Comparison of ENCODE assay signal across 15 mouse cellular contexts in genomic region chr7:135723672-135724341, GRCm38 (mm10). TPM values are rescaled to one million over a fixed set of nuclear protein-coding genes. Genes with fewer than 3 reads are reported as not detected.
DNase-seq lines count a peak whose midpoint lies in the region; ATAC-seq lines count a peak whose summit lies in the region.
"Had no signal": no experiment of that assay in that cellular context is flagged by ENCODE, and none has a peak within 500 bp of the region (broad histone marks: within the 10 kb centered on the region; RNA-seq: fewer than 3 reads in every experiment).

No protein-coding gene starts in this region.

- no peaks in the 10 kb centered on the region for H3K9me3 ChIP-seq in hindbrain, embryonic 16.5 days (ENCODE audit: control insufficient read depth, low read length)
- no peaks in the 10 kb centered on the region for H3K9me3 ChIP-seq in hindbrain, embryonic 10.5 days
- H3K9me3 ChIP-seq in lung, embryonic 16.5 days (ENCODE audit: control insufficient read depth, low read length) = no peaks in the 10 kb centered on the region
- no peaks in the 10 kb centered on the region for H3K9me3 ChIP-seq in liver, embryonic 12.5 days (replicated peaks)
- no peaks in the 10 kb centered on the region for H3K9me3 ChIP-seq in stomach, embryonic 14.5 days (ENCODE audit: control insufficient read depth, low read depth, low read length)
- H3K9me3 ChIP-seq in neural tube, embryonic 15.5 days (replicated peaks) = no peaks in the 10 kb centered on the region
- H3K9me3 ChIP-seq: neural tube, embryonic 12.5 days had no signal

- H3K4me2 ChIP-seq in hindbrain, embryonic 16.5 days (ENCODE audit: low read length) = no peak overlapping the region
- H3K4me2 ChIP-seq in lung, embryonic 16.5 days (ENCODE audit: low read depth, low read length) = 0 out of 2 replicates have a peak overlapping the region, but pooled peaks have one; percentile 4
- peak overlapping the region; percentile 75 for H3K4me2 ChIP-seq in liver, embryonic 12.5 days
- no peak overlapping the region for H3K4me2 ChIP-seq in stomach, embryonic 14.5 days (replicated peaks; ENCODE audit: low read depth, low read length)
- H3K4me2 ChIP-seq in neural tube, embryonic 15.5 days = no peak overlapping the region
- H3K4me2 ChIP-seq: neural tube, embryonic 12.5 days had no signal

- no peak overlapping the region for H3K4me3 ChIP-seq in hindbrain, embryonic 16.5 days (ENCODE audit: low read length)
- H3K4me3 ChIP-seq in hindbrain, embryonic 10.5 days = no peak overlapping the region
- H3K4me3 ChIP-seq in lung, embryonic 16.5 days (ENCODE audit: low read length) = no peak overlapping the region
- H3K4me3 ChIP-seq in liver, embryonic 12.5 days = no peak overlapping the region
- H3K4me3 ChIP-seq in stomach, embryonic 14.5 days (ENCODE audit: low read depth, low read length) = no peak overlapping the region
- H3K4me3 ChIP-seq in neural tube, embryonic 15.5 days (replicated peaks) = no peak overlapping the region
- H3K4me3 ChIP-seq: left cerebral cortex, adult 2 months; neural tube, embryonic 12.5 days had no signal

- no peaks in the 10 kb centered on the region for H3K4me1 ChIP-seq in hindbrain, embryonic 16.5 days (ENCODE audit: control insufficient read depth, insufficient read depth, low read depth, low read length)
- H3K4me1 ChIP-seq in hindbrain, embryonic 10.5 days (replicated peaks) = no peaks in the 10 kb centered on the region; the same call in 1 of the 2 replicates
- peaks cover 18% of the 10 kb centered on the region for H3K4me1 ChIP-seq in lung, embryonic 16.5 days (replicated peaks; ENCODE audit: control insufficient read depth, insufficient read depth, low read length)
- peaks cover 51% of the 10 kb centered on the region for H3K4me1 ChIP-seq in liver, embryonic 12.5 days
- 0 out of 2 replicates have a peak, but pooled peaks cover 7% of the 10 kb centered on the region for H3K4me1 ChIP-seq in stomach, embryonic 14.5 days (ENCODE audit: control insufficient read depth, insufficient read depth, low read length)
- H3K4me1 ChIP-seq in neural tube, embryonic 15.5 days = no peaks in the 10 kb centered on the region
- H3K4me1 ChIP-seq: neural tube, embryonic 12.5 days had no signal

- 0 out of 2 replicates have a peak, but pooled peaks have one; percentile 30 for ATAC-seq in hindbrain, embryonic 16.5 days
- peak; percentile 79 for ATAC-seq in lung, embryonic 16.5 days (ENCODE audit: low read depth)
- ATAC-seq in liver, embryonic 12.5 days = no peak
- peak; percentile 49; the same call in 1 of the 2 replicates for ATAC-seq in stomach, embryonic 14.5 days (ENCODE audit: insufficient number of reproducible peaks, insufficient read depth, low FRiP score, low read depth)
- no peak for ATAC-seq in neural tube, embryonic 15.5 days (ENCODE audit: low FRiP score)
- ATAC-seq: forebrain, embryonic 16.5 days; inflammation-experienced regulatory T-cells, adult 6 months had no signal

- H3K27ac ChIP-seq in hindbrain, embryonic 16.5 days (ENCODE audit: low read depth, low read length) = peak overlapping the region; percentile 34; the same call in 1 of the 2 replicates
- H3K27ac ChIP-seq in hindbrain, embryonic 10.5 days = no peak overlapping the region
- peak overlapping the region; percentile 63 for H3K27ac ChIP-seq in lung, embryonic 16.5 days (ENCODE audit: low read length)
- peak overlapping the region; percentile 100 for H3K27ac ChIP-seq in liver, embryonic 12.5 days
- peak overlapping the region; percentile 52; the same call in 1 of the 2 replicates for H3K27ac ChIP-seq in stomach, embryonic 14.5 days (ENCODE audit: low read length)
- no peak overlapping the region for H3K27ac ChIP-seq in neural tube, embryonic 15.5 days (replicated peaks)
- H3K27ac ChIP-seq: left cerebral cortex, adult 2 months; neural tube, embryonic 12.5 days had no signal

- no peak overlapping the region for H3K9ac ChIP-seq in hindbrain, embryonic 16.5 days (ENCODE audit: low read depth, low read length)
- no peak overlapping the region; the same call in 1 of the 2 replicates for H3K9ac ChIP-seq in lung, embryonic 16.5 days (ENCODE audit: low read length)
- H3K9ac ChIP-seq in liver, embryonic 12.5 days = peak overlapping the region; percentile 74
- no peak overlapping the region for H3K9ac ChIP-seq in stomach, embryonic 14.5 days (replicated peaks; ENCODE audit: low read depth, low read length)
- H3K9ac ChIP-seq in neural tube, embryonic 15.5 days (replicated peaks) = no peak overlapping the region
- H3K9ac ChIP-seq: neural tube, embryonic 12.5 days had no signal

- no peaks in the 10 kb centered on the region for H3K36me3 ChIP-seq in hindbrain, embryonic 16.5 days (ENCODE audit: control insufficient read depth, insufficient read depth, low read length)
- no peaks in the 10 kb centered on the region for H3K36me3 ChIP-seq in hindbrain, embryonic 10.5 days
- no peaks in the 10 kb centered on the region for H3K36me3 ChIP-seq in lung, embryonic 16.5 days (ENCODE audit: control insufficient read depth, insufficient read depth, low read length)
- no peaks in the 10 kb centered on the region for H3K36me3 ChIP-seq in liver, embryonic 12.5 days
- no peaks in the 10 kb centered on the region for H3K36me3 ChIP-seq in stomach, embryonic 14.5 days (ENCODE audit: control insufficient read depth, insufficient read depth, low read length)
- H3K36me3 ChIP-seq in neural tube, embryonic 15.5 days = no peaks in the 10 kb centered on the region
- H3K36me3 ChIP-seq: neural tube, embryonic 12.5 days had no signal

- no peak for DNase-seq in hindbrain, embryonic 10.5 days (ENCODE audit: low spot score)
- no peak for DNase-seq in lung, adult 18-20 months
- no peak for DNase-seq in left cerebral cortex, adult 11 months (ENCODE audit: low spot score)
- DNase-seq: cerebellum, adult 2 months; gastrocnemius, postnatal 25 days; right cerebral cortex, adult 18-20 months had no signal

- WGBS in hindbrain, embryonic 16.5 days = 67% methylated on average over 6 of the region's 6 CpGs
- WGBS in hindbrain, embryonic 10.5 days = 82% methylated on average over 6 of the region's 6 CpGs
- 29% methylated on average over 6 of the region's 6 CpGs for WGBS in lung, embryonic 16.5 days
- WGBS in liver, embryonic 12.5 days (ENCODE audit: insufficient replicate concordance) = 58% methylated on average over 6 of the region's 6 CpGs
- WGBS in stomach, embryonic 14.5 days = 31% methylated on average over 6 of the region's 6 CpGs
- 59% methylated on average over 6 of the region's 6 CpGs for WGBS in neural tube, embryonic 15.5 days

- no peaks in the 10 kb centered on the region for H3K27me3 ChIP-seq in hindbrain, embryonic 16.5 days (replicated peaks; ENCODE audit: control insufficient read depth, insufficient read depth, low read length)
- H3K27me3 ChIP-seq in hindbrain, embryonic 10.5 days (ENCODE audit: insufficient read depth, poor library complexity, severe bottlenecking) = no peaks in the 10 kb centered on the region
- H3K27me3 ChIP-seq in lung, embryonic 16.5 days (ENCODE audit: control insufficient read depth, insufficient read depth, low read depth, low read length) = no peaks in the 10 kb centered on the region
- H3K27me3 ChIP-seq in liver, embryonic 12.5 days (replicated peaks) = peaks cover 6% of the 10 kb centered on the region; the same call in 1 of the 2 replicates
- H3K27me3 ChIP-seq in stomach, embryonic 14.5 days (ENCODE audit: control insufficient read depth, insufficient read depth, low read length) = no peaks in the 10 kb centered on the region
- H3K27me3 ChIP-seq in neural tube, embryonic 15.5 days (replicated peaks) = no peaks in the 10 kb centered on the region
- H3K27me3 ChIP-seq: neural tube, embryonic 12.5 days had no signal

RNA-seq across cellular contexts. Expression of gene Mki67, which starts 7.6 kb away (rescaled TPM):
- polyA plus RNA-seq in hindbrain, embryonic 16.5 days (2015; fragmentation: Nextera tagmentation; extraction: Ambion mirVana) = 5.6 and 6.4 TPM in 2 replicates
- polyA plus RNA-seq in hindbrain, embryonic 10.5 days (2016; fragmentation: Nextera tagmentation; extraction: Ambion mirVana) = 27.3 and 46.1 TPM in 2 replicates
- 43.7 and 44.3 TPM in 2 replicates for polyA plus RNA-seq in lung, embryonic 16.5 days (2015; fragmentation: Nextera tagmentation; extraction: Ambion mirVana)
- 108 and 118 TPM in 2 replicates for polyA plus RNA-seq in liver, embryonic 12.5 days (2016; fragmentation: Nextera tagmentation; extraction: Ambion mirVana)
- 65.8 and 66.4 TPM in 2 replicates for polyA plus RNA-seq in stomach, embryonic 14.5 days (2014; fragmentation: Nextera tagmentation; extraction: Ambion mirVana)
- polyA plus RNA-seq in neural tube, embryonic 15.5 days (2015; fragmentation: Nextera tagmentation; extraction: Ambion mirVana) = 3.9 and 11.6 TPM in 2 replicates

Comparison
In these comparisons a context has a peak if more than half of its experiments do, and no peak if none do; other contexts are left out.
1. H3K27ac ChIP-seq: peak in hindbrain, embryonic 16.5 days (single experiment), lung, embryonic 16.5 days (single experiment), liver, embryonic 12.5 days (single experiment) and stomach, embryonic 14.5 days (single experiment); none in hindbrain, embryonic 10.5 days (single experiment) and neural tube, embryonic 15.5 days (single experiment).
2. ATAC-seq: peak in hindbrain, embryonic 16.5 days (single experiment), lung, embryonic 16.5 days (single experiment) and stomach, embryonic 14.5 days (single experiment); none in liver, embryonic 12.5 days (single experiment) and neural tube, embryonic 15.5 days (single experiment).
3. H3K4me2 ChIP-seq: peak in lung, embryonic 16.5 days (single experiment) and liver, embryonic 12.5 days (single experiment); none in hindbrain, embryonic 16.5 days (single experiment), stomach, embryonic 14.5 days (single experiment) and neural tube, embryonic 15.5 days (single experiment).